Mouse (Mus musculus) left cerebral cortex, adult 8-10 months (tissue): Measurements from ENCODE around the gene Itgae. TPM values are rescaled to one million over a fixed set of nuclear protein-coding genes. Genes with fewer than 3 reads are reported as not detected.

Source experiments
- DNase-seq, 2 experiments: peaks; one replicate each; pipeline ENCODE4 v3.0.0; 2022; ENCODE audit warnings: low spot score in 2 of 2
- total RNA-seq, 4 experiments: library from RNA; stranded (reverse); gene quantifications; 2 replicates each; pipeline ENCODE4 v1.2.4; 2022

Gene Itgae
- total RNA-seq, 4 experiments from 2014 or later, result 0.18 to 0.37 (median 0.29) TPM

GRCm38 (mm10) chr11:73146026-73146974 lies 55.9 kb downstream of the Itgae start:
- no peak for DNase-seq

- no peak for DNase-seq
Observed at GRCm38 (mm10) chr11:73146975-73147365, 56.6 kb downstream of the Itgae start.

- no peak for DNase-seq
Observed at GRCm38 (mm10) chr11:73148209-73148608, 57.8 kb downstream of the Itgae start.

GRCm38 (mm10) chr11:73155071-73155470 lies 64.7 kb downstream of the Itgae start:
- DNase-seq, result no peak

- no peak for DNase-seq
Observed at GRCm38 (mm10) chr11:73159957-73160810, 69.8 kb downstream of the Itgae start, which contains the start of gene P2rx5. Gene P2rx5, plus strand, starts transcription at chr11:73160421.

- no peak for DNase-seq
Observed at GRCm38 (mm10) chr11:73160811-73161200, 70.4 kb downstream of the Itgae start.

GRCm38 (mm10) chr11:73161616-73162015 lies 71.2 kb downstream of the Itgae start:
- DNase-seq, result no peak

GRCm38 (mm10) chr11:73162284-73162683 lies 71.9 kb downstream of the Itgae start:
- no peak for DNase-seq

GRCm38 (mm10) chr11:73168071-73168470 lies 77.7 kb downstream of the Itgae start:
- DNase-seq, result no peak

GRCm38 (mm10) chr11:73168576-73168975 lies 78.2 kb downstream of the Itgae start:
- no peak for DNase-seq

GRCm38 (mm10) chr11:73169231-73169630 lies 78.8 kb downstream of the Itgae start:
- DNase-seq, result peak in 1 of 2 experiments; percentile 18

GRCm38 (mm10) chr11:73172186-73172585 lies 81.8 kb downstream of the Itgae start:
- DNase-seq, result no peak

- DNase-seq, result no peak
Observed at GRCm38 (mm10) chr11:73175612-73176011, 85.2 kb downstream of the Itgae start.

- no peak for DNase-seq
Observed at GRCm38 (mm10) chr11:73176186-73176585, 85.8 kb downstream of the Itgae start.

- peak; percentile 84 to 95 for DNase-seq
Observed at GRCm38 (mm10) chr11:73176608-73177508, 86.5 kb downstream of the Itgae start, which contains the start of the genes Emc6 and Tax1bp3. Gene Emc6, minus strand, starts transcription at chr11:73177037. Gene Tax1bp3, plus strand, starts transcription at chr11:73177083.

- peak in 1 of 2 experiments; percentile 11 for DNase-seq
Observed at GRCm38 (mm10) chr11:73177509-73177875, 87.1 kb downstream of the Itgae start.

- no peak for DNase-seq
Observed at GRCm38 (mm10) chr11:73177895-73178294, 87.5 kb downstream of the Itgae start.

- DNase-seq, result no peak
Observed at GRCm38 (mm10) chr11:73185872-73186615, 95.7 kb downstream of the Itgae start.

- DNase-seq, result no peak
Observed at GRCm38 (mm10) chr11:73187231-73187630, 96.8 kb downstream of the Itgae start.

GRCm38 (mm10) chr11:73193047-73193446 lies 102.7 kb downstream of the Itgae start:
- no peak for DNase-seq
